Mouse (Mus musculus) G1E (cell line): Measurements from ENCODE around the gene Hist1h4d. TPM values are rescaled to one million over a fixed set of nuclear protein-coding genes. Genes with fewer than 3 reads are reported as not detected.

ENCODE experiments used
- ATAC-seq: 2 replicates; pipeline ENCODE4 v1.8.0; 2016; ENCODE audit warnings: mild to moderate bottlenecking; ENCODE audit not compliant: insufficient number of reproducible peaks, poor library complexity, low FRiP score, severe bottlenecking; ENCODE audit errors: extremely low read depth
- DNase-seq: peaks from one replicate; pipeline ENCODE4 v3.0.0; 2012; ENCODE audit warnings: low spot score
- H3K27me3 ChIP-seq: 2 replicates; pipeline ENCODE4 v1.6.1; 2012; ENCODE audit warnings: mild to moderate bottlenecking, low read length, inconsistent platforms; ENCODE audit not compliant: insufficient read depth
- H3K36me3 ChIP-seq: replicated peaks from 2 replicates; pipeline ENCODE3; 2012; ENCODE audit warnings: mild to moderate bottlenecking, inconsistent platforms
- H3K4me1 ChIP-seq: 2 replicates; pipeline ENCODE4 v1.6.1; 2012; ENCODE audit warnings: low read depth, low read length, inconsistent platforms, mixed read lengths; ENCODE audit not compliant: insufficient read depth
- H3K4me3 ChIP-seq: 2 replicates; pipeline ENCODE4 v1.5.1; 2012; ENCODE audit warnings: low read depth, mild to moderate bottlenecking, inconsistent platforms, low read length, moderate library complexity, mixed read lengths
- H3K9me3 ChIP-seq: replicated peaks from 2 replicates; pipeline ENCODE4 v1.6.1; 2012; ENCODE audit warnings: inconsistent platforms
- CTCF ChIP-seq: IDR thresholded peaks from 2 replicates; pipeline ENCODE4 v1.5.1; 2012; ENCODE audit warnings: low read depth, low read length, inconsistent platforms, mixed read lengths
- GATA1 ChIP-seq: IDR thresholded peaks from 2 replicates; pipeline ENCODE4 v1.6.1; 2012; ENCODE audit warnings: borderline replicate concordance, low read length, inconsistent platforms, mixed read lengths
- GATA2 ChIP-seq: IDR thresholded peaks from 2 replicates; pipeline ENCODE4 v1.6.1; 2012; ENCODE audit warnings: low read depth, low read length, inconsistent platforms, borderline replicate concordance
- POLR2AphosphoS5 ChIP-seq: IDR thresholded peaks from 2 replicates; pipeline ENCODE4 v1.6.1; 2012; ENCODE audit warnings: low read depth, low read length, inconsistent platforms; ENCODE audit not compliant: insufficient replicate concordance
- TAL1 ChIP-seq: conservative IDR thresholded peaks from 2 replicates; pipeline ENCODE4 v1.6.1; 2012; ENCODE audit warnings: low read depth, low read length, inconsistent platforms, mixed read lengths
- polyA plus RNA-seq: library from polyadenylated mRNA; stranded (reverse); fragments of >175 nt; gene quantifications from 2 replicates; pipeline ENCODE4 v1.2.3, GENCODE M21; 2012
- total RNA-seq, 2 experiments: library from RNA; stranded (forward) in 1 of 2; stranded (reverse) in 1 of 2; fragments of 200-1000 nt in 1 of 2; fragments of >200 nt in 1 of 2; fragmentation: Nextera tagmentation in 1 of 2; gene quantifications; 2 replicates each; pipeline ENCODE4 v1.2.3; 2014 to 2017

Hist1h4d gene
- total and polyA plus RNA-seq, 3 experiments, result 14.6 to 2,252 (median 1,080) TPM

- ATAC-seq (no peak), DNase-seq (no peak)
- Histone ChIP-seq H3K4me1 (peaks cover 40% of the 10 kb centered on the region), H3K9me3 (no peaks in the 10 kb centered on the region), H3K27me3 (no peaks in the 10 kb centered on the region), H3K4me3 (no peak overlapping the region), H3K36me3 (no peaks in the 10 kb centered on the region)
- no peak for TF ChIP-seq GATA2
- no peak for TF ChIP-seq POLR2AphosphoS5
- TF ChIP-seq CTCF, result no peak
Measured at GRCm38 (mm10) chr13:23551931-23552914, 29.2 kb upstream of the Hist1h4d start.

DNA sequence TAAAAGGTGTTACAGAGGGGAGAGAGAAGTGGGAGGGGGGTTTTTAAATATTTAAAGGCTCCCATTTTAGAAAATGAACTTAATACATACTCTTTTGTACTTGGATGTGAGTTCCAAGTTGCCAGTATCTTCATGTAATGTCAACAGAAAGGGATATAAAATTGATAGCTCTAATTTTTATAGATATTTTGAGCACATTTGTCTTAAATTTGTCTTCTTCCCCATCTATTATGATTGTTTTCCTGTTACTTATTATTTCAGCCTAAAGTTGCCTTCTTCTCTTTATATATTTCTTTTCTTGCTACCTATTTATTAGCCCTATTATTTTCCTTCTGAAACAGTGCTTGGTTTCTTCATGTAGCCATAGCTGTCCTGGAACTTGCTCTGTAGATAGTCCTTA is 28.4 kb upstream of the Hist1h4d start, which contains the start of gene Hist1h1d:
Gene Hist1h1d (plus strand): TSS at position 301 of the 400 bp plus-strand sequence.
- Histone ChIP-seq H3K36me3 (no peaks in the 10 kb centered on the region), H3K9me3 (no peaks in the 10 kb centered on the region), H3K4me1 (peaks cover 43% of the 10 kb centered on the region), H3K27me3 (no peaks in the 10 kb centered on the region), H3K4me3 (no peak within 1 kb of the TSS)
- no peak for TF ChIP-seq GATA2
- DNase-seq (no peak), ATAC-seq (no peak)

- peaks cover 39% of the 10 kb centered on the region for H3K4me1 ChIP-seq
- H3K36me3 ChIP-seq, result no peaks in the 10 kb centered on the region
- H3K4me3 ChIP-seq, result peak overlapping the region; percentile 68; the same call in 1 of the 2 replicates
- H3K27me3 ChIP-seq, result no peaks in the 10 kb centered on the region
- ATAC-seq, result no peak
- DNase-seq, result no peak
- TF ChIP-seq GATA1, result no peak
- TF ChIP-seq CTCF, result no peak
- TF ChIP-seq TAL1, result no peak
- no peak for TF ChIP-seq POLR2AphosphoS5
- TF ChIP-seq GATA2, result no peak
- H3K9me3 ChIP-seq, result no peaks in the 10 kb centered on the region
Measured at GRCm38 (mm10) chr13:23554393-23554792, 27.0 kb upstream of the Hist1h4d start.

- Histone ChIP-seq H3K4me1 (peaks cover 37% of the 10 kb centered on the region), H3K27me3 (no peaks in the 10 kb centered on the region), H3K9me3 (no peaks in the 10 kb centered on the region), H3K4me3 (peak overlapping the region; percentile 68), H3K36me3 (no peaks in the 10 kb centered on the region)
- peak; percentile 47 for ATAC-seq
- peak; percentile 14 for DNase-seq
- 0 out of 2 replicates have a peak, but pooled peaks have one; percentile 89 for TF ChIP-seq POLR2AphosphoS5
- no peak for TF ChIP-seq GATA2
- no peak for TF ChIP-seq CTCF
Measured at GRCm38 (mm10) chr13:23554925-23555838, 26.2 kb upstream of the Hist1h4d start.

DNA sequence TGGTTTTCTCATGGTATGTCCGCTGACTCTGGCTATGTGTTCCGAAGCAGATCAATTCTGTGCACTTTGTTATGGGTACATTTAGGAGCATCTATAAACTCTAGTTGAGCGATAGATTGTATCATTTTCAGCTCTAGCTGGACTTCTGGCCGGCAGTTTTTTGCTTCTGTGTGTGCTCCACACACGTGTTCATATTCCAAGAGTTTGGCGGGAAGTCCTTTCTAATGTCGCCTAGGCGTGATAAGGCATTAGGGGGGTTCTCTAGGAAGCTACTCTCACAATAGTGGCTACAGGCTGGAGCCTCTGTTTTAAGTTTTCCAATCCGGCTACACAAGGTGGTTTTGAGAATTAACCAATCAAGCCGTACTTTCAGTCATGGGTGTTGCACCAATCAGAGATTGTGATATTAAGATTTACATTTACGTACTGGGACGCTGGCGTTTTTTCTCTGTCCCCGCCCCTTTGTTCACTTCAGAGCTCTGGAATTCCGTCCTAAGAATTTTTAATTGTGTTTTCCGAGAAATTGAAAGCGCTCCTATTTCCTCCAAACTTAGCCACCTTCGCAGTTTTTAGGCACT is 25.5 kb upstream of the Hist1h4d start:
- TF ChIP-seq CTCF (no peak), POLR2AphosphoS5 (peak; percentile 96; the same call in 1 of the 2 replicates)
- Histone ChIP-seq H3K9me3 (no peaks in the 10 kb centered on the region), H3K27me3 (no peaks in the 10 kb centered on the region), H3K4me1 (peaks cover 31% of the 10 kb centered on the region), H3K4me3 (peak overlapping the region; percentile 68), H3K36me3 (no peaks in the 10 kb centered on the region)
- DNase-seq (no peak), ATAC-seq (peak; percentile 48)

GRCm38 (mm10) chr13:23556906-23557305 is 24.5 kb upstream of the Hist1h4d start:
- Histone ChIP-seq H3K9me3 (no peaks in the 10 kb centered on the region), H3K27me3 (no peaks in the 10 kb centered on the region), H3K36me3 (no peaks in the 10 kb centered on the region), H3K4me1 (peaks cover 28% of the 10 kb centered on the region), H3K4me3 (no peak overlapping the region; the same call in 1 of the 2 replicates)
- ATAC-seq (no peak), DNase-seq (no peak)
- TF ChIP-seq GATA2 (no peak), POLR2AphosphoS5 (peak; percentile 63; the same call in 1 of the 2 replicates)
